Mouse (Mus musculus): Measurements from ENCODE around the gene Rarb.

Gene Rarb

GRCm38 (mm10) chr14:16528631-16529030, 290.3 kb downstream of the Rarb start:
- no peak for DNase-seq (ENCODE audit: low spot score in 2 of 2)

DNA sequence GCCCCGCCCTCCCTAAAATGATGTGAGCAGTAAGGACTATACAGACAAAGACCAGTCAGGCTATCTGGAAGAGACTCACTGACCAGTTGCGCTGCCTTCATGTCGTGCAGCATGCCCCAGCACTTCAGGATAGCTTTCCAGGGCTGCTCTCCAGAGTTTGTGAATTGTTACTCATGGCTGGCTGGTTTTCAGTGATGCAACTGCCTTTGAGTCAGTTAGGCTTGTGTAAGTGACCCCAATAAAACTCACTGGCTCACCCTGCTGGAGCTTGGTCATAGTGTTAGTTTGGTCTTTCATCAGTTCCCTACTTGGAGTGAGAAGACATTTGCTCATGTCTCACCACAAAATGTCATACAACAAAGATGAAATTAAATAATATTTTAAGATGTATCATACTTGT, 292.8 kb downstream of the Rarb start:
- DNase-seq (ENCODE audit: low spot score in 2 of 2) = no peak

DNA sequence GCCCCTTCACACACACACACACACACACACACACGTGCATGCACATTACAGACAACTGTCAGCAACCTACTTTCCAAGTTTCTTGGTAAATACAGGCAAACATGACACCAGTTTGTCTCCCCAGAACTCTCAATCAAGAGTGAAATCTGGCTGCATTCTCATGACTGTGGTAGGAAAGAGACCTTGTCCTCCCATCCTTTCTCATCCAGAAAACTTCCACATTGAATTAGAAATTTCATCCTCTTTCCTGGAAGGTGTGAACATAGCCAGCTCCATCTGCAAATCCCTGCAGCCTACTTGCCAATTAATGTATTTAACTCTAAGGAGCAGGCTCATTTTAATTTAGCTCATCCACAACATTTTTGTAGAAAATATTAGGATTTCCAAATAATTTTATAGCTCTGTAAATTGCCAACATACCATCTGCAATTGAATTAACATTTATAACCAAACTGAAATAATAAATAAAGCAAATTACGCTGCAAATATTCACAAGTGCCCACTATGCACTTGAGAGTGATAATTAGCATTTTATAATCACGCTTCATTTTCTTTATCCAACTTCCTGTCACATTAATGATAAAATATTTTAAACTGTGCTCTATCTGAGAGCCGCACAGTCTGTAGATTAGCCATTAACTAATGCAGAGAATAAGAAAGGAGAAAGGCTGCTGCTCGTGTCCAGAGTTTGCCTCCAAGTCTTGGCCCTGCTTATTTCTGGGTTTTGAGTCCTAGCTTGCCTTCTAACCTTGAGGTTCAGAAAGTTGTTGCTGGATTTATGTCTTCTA, 293.6 kb downstream of the Rarb start:
- DNase-seq (ENCODE audit: low spot score in 2 of 2) = no peak

- DNase-seq (ENCODE audit: low spot score in 2 of 2) = no peak
Observed at GRCm38 (mm10) chr14:16522852-16523251, 296.1 kb downstream of the Rarb start.

- DNase-seq (ENCODE audit: low spot score in 2 of 2) = no peak
Observed at GRCm38 (mm10) chr14:16519588-16520167, 299.3 kb downstream of the Rarb start.

DNA sequence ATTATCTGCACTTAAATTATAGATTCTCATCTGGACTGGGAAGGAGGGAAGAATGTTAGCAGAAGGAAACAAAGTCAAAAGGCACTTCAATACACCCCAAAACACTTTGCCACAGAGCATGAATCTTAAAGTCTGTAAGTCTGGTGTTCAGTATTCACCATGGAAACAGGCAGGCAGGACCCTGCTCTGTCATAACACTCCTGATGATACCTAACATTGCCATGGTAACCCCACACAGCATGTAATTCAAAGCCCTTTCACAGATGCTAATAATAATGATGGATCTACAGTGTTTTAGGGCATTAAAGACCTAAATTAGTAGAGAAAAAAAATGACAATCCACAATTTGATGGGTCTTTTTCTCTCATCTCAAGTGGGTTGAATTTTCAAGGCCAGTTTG, 301.0 kb downstream of the Rarb start:
- DNase-seq (ENCODE audit: low spot score in 2 of 2) = no peak

- no peak for DNase-seq (ENCODE audit: low spot score in 2 of 2)
Observed at GRCm38 (mm10) chr14:16515731-16516130, 303.2 kb downstream of the Rarb start.

GRCm38 (mm10) chr14:16510574-16510973, 308.4 kb downstream of the Rarb start:
- DNase-seq (ENCODE audit: low spot score in 2 of 2) = no peak

- DNase-seq (ENCODE audit: low spot score in 2 of 2) = no peak
Observed at GRCm38 (mm10) chr14:16509825-16510224, 309.1 kb downstream of the Rarb start.

DNA sequence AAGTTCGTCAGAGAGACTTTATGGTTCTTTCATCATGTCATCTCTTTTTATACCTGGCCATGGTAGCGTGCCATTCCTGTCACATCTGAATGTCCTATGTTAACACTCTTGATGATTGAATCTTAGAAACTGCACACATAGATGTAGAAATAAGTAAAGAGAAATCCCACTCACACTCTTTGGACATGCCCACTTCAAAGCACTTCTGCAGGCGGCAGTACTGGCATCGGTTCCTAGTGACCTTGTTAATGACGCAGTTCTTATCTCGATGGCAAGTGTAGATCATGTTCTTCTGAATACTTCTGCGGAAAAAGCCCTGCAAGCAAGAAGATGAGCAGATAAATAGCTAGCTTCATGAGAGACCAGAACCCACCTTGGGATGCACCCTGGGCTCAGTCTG, 310.2 kb downstream of the Rarb start:
- DNase-seq (ENCODE audit: low spot score in 2 of 2) = no peak

GRCm38 (mm10) chr14:16497226-16497661, 321.7 kb downstream of the Rarb start:
- no peak for DNase-seq (ENCODE audit: low spot score in 2 of 2)

DNA sequence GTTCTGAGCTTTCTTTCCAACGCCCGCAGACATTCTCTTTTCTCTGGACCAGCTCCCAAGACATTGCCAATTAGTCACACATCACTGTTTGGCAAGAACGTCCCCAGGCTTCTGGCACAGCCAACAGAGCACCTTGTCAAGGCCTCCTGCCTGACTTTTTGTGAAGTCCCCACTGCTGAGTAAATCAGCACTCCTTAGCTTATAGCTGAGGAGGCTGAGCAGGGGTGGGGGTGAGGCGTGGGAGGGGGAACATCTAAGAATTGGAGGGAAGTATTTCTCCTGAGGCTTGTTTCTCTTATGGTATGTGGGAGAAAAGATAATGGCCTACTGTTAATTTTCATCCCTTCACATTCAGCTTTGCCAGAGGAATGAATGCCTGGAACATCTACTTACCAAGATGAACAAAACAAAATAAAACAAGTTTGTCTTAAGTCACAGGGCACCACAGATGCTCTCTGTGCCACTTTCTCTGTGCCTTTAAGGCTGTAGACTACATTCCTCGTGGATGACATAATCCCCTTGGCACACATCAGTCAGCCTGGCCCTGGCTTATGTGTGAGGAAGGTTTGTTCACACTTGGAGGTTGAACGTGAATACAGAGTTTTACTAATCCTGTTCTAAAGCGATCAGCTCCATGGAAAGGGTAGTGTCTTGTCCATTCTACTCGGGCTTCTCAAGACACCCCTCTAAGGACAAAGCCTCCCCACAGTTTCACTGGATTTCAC, 335.1 kb downstream of the Rarb start:
- DNase-seq (ENCODE audit: low spot score in 2 of 2) = no peak

GRCm38 (mm10) chr14:16480621-16481020, 338.3 kb downstream of the Rarb start:
- no peak for DNase-seq (ENCODE audit: low spot score in 2 of 2)

DNA sequence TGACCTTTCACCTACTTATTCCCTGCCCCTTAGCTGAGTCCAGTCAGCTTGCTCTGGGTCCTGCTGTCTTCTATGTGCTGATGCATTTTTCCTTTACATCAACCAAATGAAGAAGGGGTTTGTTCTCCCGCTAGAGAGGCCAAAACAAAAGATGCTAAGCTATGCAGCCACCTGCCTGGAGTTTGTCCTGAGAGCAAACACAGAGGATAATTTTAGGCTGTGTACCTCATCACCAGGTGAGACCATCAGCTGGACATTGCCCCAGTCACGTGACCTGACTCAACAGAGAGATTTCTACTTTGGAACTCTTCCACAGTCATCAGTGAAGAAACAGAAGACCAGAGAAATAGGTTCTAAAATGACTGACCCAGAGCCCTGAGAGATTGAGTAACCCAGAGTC, 339.4 kb downstream of the Rarb start:
- peak in 1 of 2 experiments; percentile 18 for DNase-seq (ENCODE audit: low spot score in 2 of 2)

- peak in 1 of 2 experiments; percentile 22 for DNase-seq (ENCODE audit: low spot score in 2 of 2)
Observed at GRCm38 (mm10) chr14:16478606-16479323, 340.2 kb downstream of the Rarb start.

- DNase-seq (ENCODE audit: low spot score in 2 of 2) = no peak
Observed at GRCm38 (mm10) chr14:16448269-16448987, 370.5 kb downstream of the Rarb start.

DNA sequence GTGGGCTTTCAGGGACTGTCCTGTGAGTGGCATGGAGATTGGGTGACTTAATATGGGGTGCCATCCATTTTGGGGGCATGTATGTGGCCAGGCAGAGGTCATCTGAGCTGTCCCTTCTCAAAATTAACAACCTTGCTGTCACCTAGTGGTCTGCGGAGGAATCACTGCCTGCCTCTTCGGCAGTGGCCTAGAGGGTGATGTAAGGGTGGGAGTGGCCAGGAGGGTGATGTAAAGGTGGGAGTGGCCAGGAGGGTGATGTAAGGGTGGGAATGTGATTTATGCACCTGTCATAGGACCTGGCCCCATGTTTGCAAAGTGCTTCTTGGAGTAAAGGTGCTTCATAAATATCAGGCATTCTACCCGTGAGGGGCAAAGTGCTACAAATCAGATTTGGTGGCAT, 371.4 kb downstream of the Rarb start:
- no peak for DNase-seq (ENCODE audit: low spot score in 2 of 2)

DNA sequence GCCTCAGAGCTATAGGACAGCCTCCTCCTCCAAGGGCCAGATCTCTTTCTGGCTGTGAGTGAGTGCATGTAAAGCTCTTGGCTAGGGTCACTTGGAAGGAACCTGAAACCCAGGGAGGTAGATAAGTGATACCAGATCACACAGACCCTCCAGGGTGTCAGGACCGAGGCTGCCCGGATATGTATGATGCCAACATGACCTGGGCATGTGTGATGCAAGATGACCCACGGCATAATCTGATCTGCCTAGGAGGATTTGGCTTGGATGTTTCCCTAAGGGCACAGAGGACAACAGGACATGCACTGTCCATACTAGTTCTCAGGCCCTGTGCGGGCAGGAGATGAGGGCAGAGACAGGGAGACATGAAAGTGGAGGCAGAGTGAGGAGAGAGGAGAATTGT, 374.1 kb downstream of the Rarb start:
- no peak for DNase-seq (ENCODE audit: low spot score in 2 of 2)

GRCm38 (mm10) chr14:16439385-16440126, 379.4 kb downstream of the Rarb start:
- DNase-seq (ENCODE audit: low spot score in 2 of 2) = no peak

DNA sequence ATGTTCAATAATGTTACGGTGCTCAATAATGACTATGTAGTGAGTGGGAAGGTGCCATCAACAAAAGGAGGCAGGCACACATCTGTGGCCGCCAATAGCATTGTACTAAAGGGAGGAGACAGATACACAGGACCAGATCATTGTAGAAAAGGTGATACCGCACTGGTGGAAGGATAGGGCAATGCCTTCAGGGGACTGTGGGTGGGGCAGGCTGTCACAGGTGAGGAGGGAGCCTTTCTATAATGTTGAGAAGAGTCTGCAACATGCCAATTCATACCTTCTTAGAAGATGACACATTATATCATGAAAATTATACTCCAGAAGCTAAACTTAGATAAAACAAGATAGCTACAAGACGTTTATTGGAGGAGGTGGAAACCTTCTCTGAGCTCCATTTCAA, 381.6 kb downstream of the Rarb start:
- DNase-seq (ENCODE audit: low spot score in 2 of 2) = no peak
